Mouse (Mus musculus) heart, adult 2 months (tissue): ENCODE measurements at regions not wholly inside any gene's neighbourhood (a gene's known extent, or its start where the extent isn't known, plus 50 kb on each side); places are given as distances from the start of the nearest gene placed in this dataset.

Source experiments
- DNase-seq, 2 experiments: peaks; one replicate each; pipeline ENCODE4 v3.0.0; 2021
- H3K27ac ChIP-seq: fragments of 200-600 bp; 2 replicates; pipeline ENCODE4 v1.8.1; 2022
- H3K27me3 ChIP-seq: fragments of 200-500 bp; 2 replicates; pipeline ENCODE4 v1.6.1; 2012; ENCODE audit warnings: mild to moderate bottlenecking, low read length, inconsistent platforms, mixed read lengths; ENCODE audit not compliant: control insufficient read depth, insufficient read depth
- H3K36me3 ChIP-seq: fragments of 200-500 bp; 2 replicates; pipeline ENCODE4 v1.6.1; 2012; ENCODE audit warnings: low read length, inconsistent platforms; ENCODE audit not compliant: control insufficient read depth, insufficient read depth
- H3K4me1 ChIP-seq: fragments of 200-500 bp; 2 replicates; pipeline ENCODE4 v1.6.1; 2011; ENCODE audit warnings: low read length; ENCODE audit not compliant: control insufficient read depth, insufficient read depth
- H3K4me3 ChIP-seq: fragments of 200-600 bp; 2 replicates; pipeline ENCODE4 v1.8.1; 2022
- H3K79me2 ChIP-seq: fragments of 200-500 bp; replicated peaks from 2 replicates; pipeline ENCODE4 v1.6.1; 2012; ENCODE audit warnings: mild to moderate bottlenecking, inconsistent platforms, low read length, moderate library complexity, mixed read lengths; ENCODE audit not compliant: control insufficient read depth, insufficient read depth
- H3K9ac ChIP-seq: fragments of 200-500 bp; 2 replicates; pipeline ENCODE4 v1.6.1; 2012; ENCODE audit warnings: low read depth, mild to moderate bottlenecking, control low read depth, inconsistent platforms, low read length, mixed read lengths
- CTCF ChIP-seq: fragments of 200-600 bp; IDR thresholded peaks from 2 replicates; pipeline ENCODE4 v1.8.1; 2022; ENCODE audit warnings: antibody characterized with exemption, mild to moderate bottlenecking, moderate library complexity
- EP300 ChIP-seq: fragments of 200-500 bp; IDR thresholded peaks from 2 replicates; pipeline ENCODE4 v1.6.1; 2011; ENCODE audit warnings: low read depth, low read length, control low read depth; ENCODE audit not compliant: insufficient read depth
- POLR2A ChIP-seq: fragments of 200-500 bp; IDR thresholded peaks from 2 replicates; pipeline ENCODE4 v1.6.1; 2011; ENCODE audit warnings: mild to moderate bottlenecking, low read depth, low read length, control low read depth; ENCODE audit not compliant: insufficient read depth
- WGBS: fragments of 180-500 bp; shearing (Covaris S2); methylation state at CpG from one replicate; pipeline ENCODE4 v1.1.7; 2018; 5-methylcytosine and 5-hydroxymethylcytosine counted together
- intact Hi-C: fragments of 180-260 bp; cut with DNase I; formaldehyde crosslinking; loops from one replicate; pipeline ENCODE4 v1.15.1; 2025

DNA sequence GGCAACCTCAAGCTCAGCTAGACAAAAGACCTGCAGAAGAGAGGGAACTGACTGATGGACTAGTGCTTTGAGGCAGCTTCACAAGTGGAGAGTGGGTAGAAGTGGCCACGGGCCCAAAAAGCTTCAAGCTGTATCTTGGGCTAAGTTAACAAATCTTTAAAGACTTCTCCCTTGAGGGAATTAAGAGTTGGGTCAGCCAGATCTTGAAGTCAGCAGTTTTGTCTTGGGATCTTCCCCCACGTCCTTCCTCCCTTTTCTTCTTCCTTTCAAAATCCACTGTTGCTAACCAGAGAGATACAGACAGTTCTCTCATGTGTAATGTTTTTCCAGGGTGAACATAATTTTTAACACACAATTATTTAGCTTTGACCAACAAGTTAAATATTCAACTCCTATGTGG is 91.5 kb upstream of the Trabd2b start:
- Histone ChIP-seq H3K4me3 (no peak overlapping the region), H3K4me1 (no peaks in the 10 kb centered on the region)
- intact Hi-C loops: no loop called here

GRCm38 (mm10) chr4:114315556-114315955 is 91.0 kb upstream of the Trabd2b start:
- H3K27me3 ChIP-seq: no peaks in the 10 kb centered on the region
- H3K4me3 ChIP-seq: no peak overlapping the region
- no peaks in the 10 kb centered on the region for H3K36me3 ChIP-seq
- H3K79me2 ChIP-seq: no peaks in the 10 kb centered on the region
- intact Hi-C loops: no loop called here
- H3K4me1 ChIP-seq: no peaks in the 10 kb centered on the region
- DNase-seq: no peak
- H3K9ac ChIP-seq: no peak overlapping the region
- 70% methylated on average over 2 of the region's 2 CpGs for WGBS
- TF ChIP-seq CTCF (no peak), EP300 (no peak), POLR2A (no peak)
- H3K27ac ChIP-seq: no peak overlapping the region

More for the DNA sequence above, 91.5 kb upstream of the Trabd2b start:
- Histone ChIP-seq H3K9ac (no peak overlapping the region), H3K27me3 (no peaks in the 10 kb centered on the region), H3K36me3 (no peaks in the 10 kb centered on the region), H3K27ac (no peak overlapping the region), H3K79me2 (no peaks in the 10 kb centered on the region)
- 36% methylated on average over 2 of the region's 2 CpGs for WGBS
- DNase-seq: no peak
- no peak for TF ChIP-seq EP300
- no peak for TF ChIP-seq POLR2A
- TF ChIP-seq CTCF: no peak

DNA sequence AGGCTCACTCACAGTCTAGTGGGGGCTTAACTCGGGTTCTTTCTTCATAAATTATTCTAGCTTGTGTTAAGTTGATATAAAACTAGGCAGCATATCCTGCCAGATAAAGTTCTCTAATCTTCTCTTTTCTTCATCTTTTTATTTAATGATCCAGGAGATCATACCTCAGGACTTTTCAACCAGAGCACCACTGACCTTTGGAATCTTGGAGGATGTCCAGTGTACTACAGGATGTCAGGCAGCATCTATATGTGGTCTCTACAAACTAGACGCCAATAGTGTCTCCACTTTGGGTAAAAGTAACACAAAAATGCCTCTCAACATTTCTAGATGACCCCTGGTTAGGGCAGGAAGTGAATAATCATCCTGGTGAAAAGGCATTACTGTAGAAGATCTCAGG is 89.4 kb upstream of the Trabd2b start:
- H3K79me2 ChIP-seq: no peaks in the 10 kb centered on the region
- H3K27me3 ChIP-seq: no peaks in the 10 kb centered on the region
- H3K27ac ChIP-seq: no peak overlapping the region
- WGBS: 62% methylated on average over 2 of the region's 2 CpGs
- no peak overlapping the region for H3K9ac ChIP-seq
- no peak for DNase-seq
- no peak for TF ChIP-seq CTCF
- no peak for TF ChIP-seq EP300
- H3K36me3 ChIP-seq: no peaks in the 10 kb centered on the region
- no peaks in the 10 kb centered on the region for H3K4me1 ChIP-seq
- intact Hi-C loops: no loop called here
- no peak overlapping the region for H3K4me3 ChIP-seq

- DNase-seq: no peak
- no peak overlapping the region for H3K9ac ChIP-seq
- H3K4me1 ChIP-seq: no peaks in the 10 kb centered on the region
- no peak overlapping the region for H3K27ac ChIP-seq
- no peaks in the 10 kb centered on the region for H3K79me2 ChIP-seq
- 38% methylated on average over 1 of the region's 1 CpGs for WGBS
- intact Hi-C loops: no loop called here
- H3K4me3 ChIP-seq: no peak overlapping the region
- H3K27me3 ChIP-seq: no peaks in the 10 kb centered on the region
- no peak for TF ChIP-seq POLR2A
- no peak for TF ChIP-seq CTCF
- no peak for TF ChIP-seq EP300
- no peaks in the 10 kb centered on the region for H3K36me3 ChIP-seq
Observed at GRCm38 (mm10) chr4:114320076-114320475, 86.4 kb upstream of the Trabd2b start.

DNA sequence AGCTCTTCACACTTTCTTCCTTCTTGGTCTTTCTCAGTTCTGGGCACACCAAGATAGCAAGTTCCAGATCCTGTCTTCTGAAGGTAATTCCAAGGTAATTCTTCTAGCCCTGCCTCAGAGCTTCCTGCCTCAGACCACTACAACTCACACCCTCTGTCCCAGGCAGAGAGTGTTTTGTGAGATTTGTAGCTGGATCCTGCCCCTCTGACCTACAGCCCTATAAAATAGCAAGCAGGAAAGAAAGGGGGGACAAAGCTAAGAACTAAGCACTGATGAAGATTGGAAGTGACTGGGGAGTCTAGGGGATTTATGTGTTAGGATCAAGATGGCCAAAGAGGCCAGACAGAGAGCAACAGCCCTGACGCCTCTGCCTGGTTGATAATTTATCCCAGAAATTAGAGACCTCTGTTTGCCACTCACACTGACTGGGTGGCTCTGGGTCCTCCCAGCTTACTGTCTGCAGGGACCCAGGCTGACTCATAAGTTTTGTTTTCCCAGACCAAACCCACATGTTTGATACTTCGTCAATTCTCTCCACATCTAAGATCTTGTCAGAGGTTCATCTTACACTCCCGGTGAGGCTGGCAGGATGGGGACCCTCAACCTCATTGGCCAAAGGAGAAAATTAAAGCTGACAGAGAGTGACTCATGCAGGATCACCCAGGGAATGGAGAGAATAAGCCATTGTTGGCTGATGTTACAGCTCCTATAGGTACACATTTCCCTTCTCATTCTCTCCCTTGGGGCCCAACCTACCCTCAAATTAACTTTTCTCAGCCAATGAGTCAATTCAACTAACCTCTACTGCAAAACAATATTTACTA is 84.8 kb upstream of the Trabd2b start:
- no peaks in the 10 kb centered on the region for H3K27me3 ChIP-seq
- no peak overlapping the region for H3K9ac ChIP-seq
- WGBS: 66% methylated on average over 3 of the region's 3 CpGs
- H3K79me2 ChIP-seq: no peaks in the 10 kb centered on the region
- TF ChIP-seq POLR2A: no peak
- no peak for TF ChIP-seq CTCF
- TF ChIP-seq EP300: no peak
- H3K4me3 ChIP-seq: no peak overlapping the region
- no peak for DNase-seq
- no peaks in the 10 kb centered on the region for H3K4me1 ChIP-seq
- H3K36me3 ChIP-seq: no peaks in the 10 kb centered on the region
- intact Hi-C loops: no loop called here
- no peak overlapping the region for H3K27ac ChIP-seq

GRCm38 (mm10) chr4:114329978-114330377 is 76.5 kb upstream of the Trabd2b start:
- H3K27ac ChIP-seq: no peak overlapping the region
- TF ChIP-seq POLR2A (no peak), CTCF (no peak), EP300 (no peak)
- no peaks in the 10 kb centered on the region for H3K79me2 ChIP-seq
- no peak overlapping the region for H3K9ac ChIP-seq
- no peaks in the 10 kb centered on the region for H3K4me1 ChIP-seq
- no peaks in the 10 kb centered on the region for H3K36me3 ChIP-seq
- no peak overlapping the region for H3K4me3 ChIP-seq
- intact Hi-C loops: no loop called here
- no peak for DNase-seq
- no peaks in the 10 kb centered on the region for H3K27me3 ChIP-seq
- 95% methylated on average over 1 of the region's 1 CpGs for WGBS
